Mouse (Mus musculus) forelimb bud, embryonic 11.5 days (tissue): Measurements from ENCODE around the gene Zfp64.
A peak's percentile ranks its signal among the peaks of the same experiment; 100 is the strongest.
"Not testable (repeated sequence)": the region's sequence is repeated elsewhere in the genome, so short reads cannot be mapped to it uniquely, and the experiment has no call there.

Experiments
- DNase-seq: peaks from one replicate; pipeline ENCODE4 v3.0.0-alpha.2; 2012; ENCODE audit warnings: low read depth, low spot score

Gene Zfp64

GRCm38 (mm10) chr2:168895531-168895930, 59.9 kb downstream of the Zfp64 start:
- DNase-seq, result no peak

DNA sequence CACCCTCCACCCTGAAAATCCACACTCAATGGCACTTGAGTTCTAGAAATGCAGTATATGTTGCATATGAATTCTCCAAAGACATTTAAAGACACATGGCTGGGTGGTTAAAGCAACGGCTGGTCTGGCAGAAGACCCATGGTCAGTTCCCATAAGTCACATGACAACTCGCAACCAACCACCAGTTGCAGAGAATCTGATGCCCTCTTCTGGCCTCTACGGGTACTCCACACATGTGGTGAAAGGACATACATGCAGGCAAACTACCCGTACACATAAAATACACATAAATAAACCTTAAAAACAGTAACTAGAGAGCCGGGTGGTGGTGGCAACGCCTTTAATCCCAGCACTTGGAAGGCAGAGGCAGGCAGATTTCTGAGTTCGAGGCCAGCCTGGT, 60.6 kb downstream of the Zfp64 start:
- DNase-seq, result no peak

DNA sequence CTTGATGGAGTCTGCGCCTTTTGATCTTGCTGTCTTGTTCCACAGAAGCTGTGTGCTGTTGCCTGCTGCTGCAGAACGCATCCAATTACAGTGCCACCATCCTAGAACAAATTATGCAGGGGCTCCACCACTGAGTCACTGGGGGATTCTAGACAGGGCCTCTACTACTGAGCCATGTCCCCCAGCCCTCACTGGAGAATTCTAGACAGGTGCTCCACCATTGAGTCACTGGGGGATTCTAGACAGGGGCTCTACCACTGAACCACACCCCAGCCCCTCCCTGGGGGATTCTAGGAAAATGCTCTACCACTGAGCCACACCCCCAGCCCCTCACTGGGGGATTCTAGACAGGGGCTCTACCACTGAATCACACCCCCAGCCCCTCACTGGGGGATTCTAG, 63.3 kb downstream of the Zfp64 start:
- no peak for DNase-seq

GRCm38 (mm10) chr2:168884641-168885040, 70.7 kb downstream of the Zfp64 start:
- no peak for DNase-seq

- no peak for DNase-seq
These were observed 72.4 kb downstream of the Zfp64 start for GRCm38 (mm10) chr2:168882997-168883396.

DNA sequence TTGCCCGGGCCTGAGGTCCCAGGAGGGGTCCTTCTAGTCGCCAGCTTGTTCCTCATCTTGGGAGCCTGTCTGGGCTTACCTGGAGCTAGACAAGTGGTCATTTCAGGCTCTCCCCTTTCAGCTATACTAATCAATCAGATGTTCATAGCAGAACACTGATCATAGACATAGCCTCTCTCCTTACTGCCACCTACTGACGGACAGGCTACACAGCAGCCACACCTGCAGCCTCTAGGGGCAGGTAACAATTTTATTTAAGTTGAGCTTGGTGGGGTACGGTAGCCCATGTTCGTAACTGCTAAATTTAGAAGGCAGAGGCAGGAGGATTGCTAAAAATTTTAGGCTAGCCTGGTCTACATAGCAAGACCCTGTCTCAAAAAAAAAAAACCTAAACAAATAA, 73.5 kb downstream of the Zfp64 start:
- DNase-seq, result no peak

DNA sequence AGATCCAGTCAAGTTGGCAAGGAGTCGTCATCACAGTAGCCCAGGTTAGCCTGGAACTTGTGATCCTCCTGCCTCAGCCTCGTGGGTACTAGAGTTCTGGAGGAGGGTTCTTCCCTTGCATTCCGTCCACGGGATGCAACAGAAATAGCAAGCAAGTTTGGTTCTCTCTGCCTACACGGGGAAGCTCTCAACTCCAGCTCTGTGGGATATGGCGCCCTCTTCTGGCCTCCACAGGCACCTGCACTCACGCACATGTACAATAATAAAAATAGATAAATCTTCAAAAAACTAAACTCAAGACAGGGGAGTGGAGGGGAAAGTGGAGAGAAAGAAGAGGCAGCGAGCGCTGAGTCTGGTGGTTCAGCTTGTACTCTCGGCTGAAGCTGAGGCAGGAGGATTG, 75.8 kb downstream of the Zfp64 start:
- no peak for DNase-seq

DNA sequence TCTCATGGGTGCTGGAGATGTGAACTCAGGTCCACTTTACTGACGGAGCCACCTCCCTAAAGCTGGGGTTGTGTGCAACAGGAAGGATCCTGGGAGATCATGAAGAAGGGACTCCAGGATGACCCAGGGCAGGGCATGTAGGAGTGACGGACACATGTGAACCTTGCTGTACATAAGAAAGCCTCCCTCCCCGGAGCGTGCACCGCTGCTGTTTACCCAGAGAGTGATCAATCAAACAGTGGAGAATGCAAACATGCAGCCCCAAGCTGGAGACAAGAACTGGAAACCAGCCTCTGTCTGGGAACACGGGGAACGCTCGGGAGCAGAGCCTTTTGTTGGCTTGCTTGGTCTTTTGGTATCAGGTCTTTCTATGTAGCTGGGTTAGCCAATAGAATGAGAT, 76.7 kb downstream of the Zfp64 start:
- DNase-seq, result no peak

DNA sequence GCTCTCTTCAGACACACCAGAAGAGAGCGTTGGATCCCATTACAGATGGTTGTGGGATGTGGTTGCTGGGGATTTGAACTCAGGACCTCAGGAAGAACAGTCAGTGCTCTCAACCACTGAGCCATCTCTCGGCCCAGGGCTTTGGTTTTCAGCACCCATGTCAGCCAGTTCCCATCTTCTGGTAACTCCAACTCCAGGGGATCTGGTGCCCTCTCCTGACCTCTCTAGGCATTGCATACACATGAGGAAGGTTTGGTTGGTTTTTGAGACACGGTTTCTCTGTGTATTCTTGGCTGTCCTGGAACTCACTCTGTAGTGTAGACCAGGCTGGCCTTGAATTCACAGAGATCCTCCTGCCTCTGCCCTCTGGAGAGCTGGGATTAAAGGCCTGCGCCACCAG, 77.2 kb downstream of the Zfp64 start:
- DNase-seq, result no peak

DNA sequence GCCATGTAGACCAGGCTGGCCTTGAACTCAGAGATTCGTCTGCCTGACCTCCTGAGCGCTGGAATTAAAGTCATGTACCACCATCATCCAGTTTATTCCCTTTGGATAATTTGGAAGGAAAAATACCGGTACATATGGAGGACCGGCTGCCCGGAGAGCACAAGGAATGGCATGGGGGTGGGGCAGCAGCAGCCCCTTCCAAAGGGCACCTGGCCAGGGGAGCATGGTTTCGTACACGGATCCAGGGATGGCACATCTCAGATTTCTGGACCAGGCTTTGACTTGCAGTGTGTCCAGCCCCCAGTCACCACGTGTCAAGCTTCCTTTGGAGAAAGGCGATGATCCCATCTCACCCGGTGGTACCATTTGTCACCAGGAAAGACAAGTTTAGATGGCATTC, 78.8 kb downstream of the Zfp64 start:
- no peak for DNase-seq

GRCm38 (mm10) chr2:168874498-168874897, 80.9 kb downstream of the Zfp64 start:
- DNase-seq, result peak; percentile 38

DNA sequence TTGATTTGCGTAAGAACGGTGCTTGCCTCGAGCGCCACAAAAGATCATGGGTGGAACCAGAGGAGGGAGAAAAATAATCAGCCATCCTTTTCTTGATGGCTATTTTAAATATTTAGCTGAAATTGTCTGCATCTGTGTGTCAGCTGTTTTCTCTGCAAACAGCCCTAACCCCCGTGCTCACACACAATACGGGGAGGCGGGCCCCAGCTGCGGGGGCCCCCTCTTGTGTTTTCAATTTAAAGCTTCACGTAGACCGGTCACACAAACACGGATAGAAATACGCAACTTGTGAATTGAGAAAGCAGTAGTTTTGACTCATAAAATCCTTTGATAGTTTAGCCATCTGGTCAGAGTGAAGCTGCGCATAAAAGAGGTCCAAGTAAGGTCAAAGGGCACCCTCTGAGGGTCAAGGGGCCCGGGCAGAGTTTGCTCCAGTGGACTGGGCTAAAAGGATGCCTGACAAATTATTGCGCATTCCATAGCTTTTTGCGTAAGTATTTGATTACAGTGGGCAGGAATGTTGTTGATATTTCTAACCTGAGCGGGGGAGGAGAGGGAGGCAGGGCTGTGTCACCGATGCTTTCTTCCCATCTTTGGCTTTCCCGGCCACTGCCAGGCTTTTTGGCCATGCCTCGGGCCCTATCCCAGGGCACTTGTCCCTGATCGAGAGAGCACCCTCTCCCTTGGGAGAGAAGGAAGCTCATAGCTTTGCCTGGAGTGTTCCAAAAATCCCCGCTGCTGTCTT, 83.4 kb downstream of the Zfp64 start:
- peak; percentile 46 for DNase-seq

DNA sequence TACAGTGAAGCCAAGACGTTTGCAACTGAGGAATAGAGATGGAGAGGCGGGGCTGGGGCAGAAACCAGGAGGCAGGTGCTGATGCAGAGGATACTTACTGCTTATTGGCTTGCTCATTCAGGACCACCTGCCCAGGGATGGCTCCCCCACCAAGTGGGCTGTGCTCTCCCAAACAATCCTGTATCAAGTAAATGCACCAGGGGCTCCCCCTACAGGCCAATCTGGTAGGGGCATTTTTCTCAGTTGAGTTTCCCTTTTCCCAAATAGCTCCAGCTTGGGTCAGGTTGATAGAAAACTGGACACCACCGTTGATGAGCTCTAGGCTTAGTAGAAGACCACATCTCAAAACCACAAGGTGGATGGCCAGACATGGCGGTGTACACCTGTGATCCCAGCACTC, 84.9 kb downstream of the Zfp64 start:
- DNase-seq, result no peak

DNA sequence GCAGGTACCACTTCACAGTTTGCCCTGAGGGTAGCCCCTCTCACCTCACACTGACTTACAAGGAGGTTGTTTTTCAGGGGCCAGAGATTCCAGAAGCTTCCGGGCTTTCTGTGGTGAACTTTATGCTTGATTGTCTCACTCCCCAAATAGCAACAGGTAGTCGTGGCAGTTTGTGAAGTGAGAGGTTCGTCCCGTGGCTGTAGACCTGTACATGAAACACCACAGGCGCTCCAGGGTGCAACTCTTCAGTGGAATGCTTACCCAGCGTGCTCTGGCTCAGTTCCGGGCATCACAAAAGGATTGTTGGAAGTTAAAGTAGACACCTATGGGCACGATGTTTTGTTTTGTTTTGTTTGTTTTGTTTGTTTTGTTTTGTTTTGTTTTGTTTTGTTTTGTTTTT, 88.4 kb downstream of the Zfp64 start:
- DNase-seq, result no peak

DNA sequence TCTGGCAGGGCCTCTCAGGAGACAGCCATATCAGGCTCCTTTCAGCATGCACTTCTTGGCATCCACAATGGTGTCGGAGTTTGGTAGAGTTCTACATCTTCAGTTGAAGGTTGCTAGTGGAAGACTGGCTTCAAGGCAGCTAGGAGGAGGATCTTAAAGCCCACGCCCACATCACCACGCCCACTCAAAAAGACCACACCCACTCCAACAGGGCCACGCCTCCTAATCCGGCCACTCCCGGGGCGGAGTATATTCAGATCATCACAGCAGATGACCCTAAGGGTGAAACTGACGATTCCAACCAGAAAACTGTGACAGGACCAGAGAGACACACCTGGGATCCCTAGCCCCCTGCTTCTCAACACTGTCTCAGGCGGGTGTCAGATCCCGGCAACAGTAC, 89.0 kb downstream of the Zfp64 start:
- DNase-seq, result no peak

- DNase-seq, result no peak
These were observed 90.5 kb downstream of the Zfp64 start for GRCm38 (mm10) chr2:168864905-168865304.

DNA sequence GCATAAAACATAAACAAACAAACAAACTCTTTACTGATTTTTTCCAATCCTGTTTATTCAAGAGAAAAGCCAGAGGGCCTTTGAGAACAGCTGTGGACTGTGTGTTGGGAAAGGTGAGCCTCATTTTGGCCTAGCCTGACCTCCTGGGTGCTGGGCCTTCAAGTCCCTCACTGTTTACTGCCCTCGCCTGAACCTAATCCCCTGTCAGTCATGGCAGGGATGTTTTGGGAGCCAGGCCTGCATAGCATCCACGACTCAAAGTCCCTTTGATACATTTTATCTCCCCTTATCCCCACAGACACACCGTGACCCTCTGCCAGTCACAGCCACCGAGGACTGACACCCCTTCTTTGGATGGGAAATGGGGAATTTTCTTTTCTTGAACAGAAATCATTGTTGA, 92.7 kb downstream of the Zfp64 start:
- DNase-seq, result no peak

DNA sequence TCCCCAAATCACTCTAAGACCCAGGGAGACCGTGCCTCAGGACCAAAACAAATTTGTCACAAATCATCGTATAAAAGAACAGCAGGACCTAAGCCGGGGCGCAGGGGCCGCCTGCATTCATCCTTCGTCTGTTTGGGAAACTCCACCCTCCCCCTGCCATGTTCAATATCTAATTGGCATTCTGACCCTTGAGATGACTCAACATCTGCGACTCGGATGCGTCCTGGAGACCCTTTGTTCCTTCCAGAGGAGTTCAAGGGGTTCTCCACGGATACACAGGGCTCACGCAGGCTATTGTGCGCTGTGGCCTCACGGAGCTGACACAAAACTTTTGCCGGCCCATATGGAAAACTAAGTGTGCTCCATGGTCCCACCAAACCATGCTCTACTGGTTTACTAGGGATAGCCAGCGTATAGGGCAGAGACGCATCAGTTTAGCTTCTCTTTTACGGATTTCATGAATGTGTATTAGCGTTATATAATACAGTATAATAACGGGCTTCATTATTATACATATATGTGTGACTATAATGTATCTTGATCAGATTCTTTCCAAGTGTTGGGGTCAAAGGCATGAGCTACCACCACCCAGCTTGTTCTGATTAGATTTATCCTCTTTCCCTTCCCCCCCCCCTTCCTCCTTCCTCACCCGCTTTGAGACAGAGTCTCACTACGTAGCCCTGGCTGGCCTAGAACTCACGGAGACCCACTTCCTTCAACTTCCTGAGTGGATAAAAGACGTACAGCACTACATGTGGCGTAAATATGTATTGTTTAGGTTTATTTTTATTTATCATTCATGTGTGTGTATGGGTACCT, 94.3 kb downstream of the Zfp64 start:
- DNase-seq, result no peak

DNA sequence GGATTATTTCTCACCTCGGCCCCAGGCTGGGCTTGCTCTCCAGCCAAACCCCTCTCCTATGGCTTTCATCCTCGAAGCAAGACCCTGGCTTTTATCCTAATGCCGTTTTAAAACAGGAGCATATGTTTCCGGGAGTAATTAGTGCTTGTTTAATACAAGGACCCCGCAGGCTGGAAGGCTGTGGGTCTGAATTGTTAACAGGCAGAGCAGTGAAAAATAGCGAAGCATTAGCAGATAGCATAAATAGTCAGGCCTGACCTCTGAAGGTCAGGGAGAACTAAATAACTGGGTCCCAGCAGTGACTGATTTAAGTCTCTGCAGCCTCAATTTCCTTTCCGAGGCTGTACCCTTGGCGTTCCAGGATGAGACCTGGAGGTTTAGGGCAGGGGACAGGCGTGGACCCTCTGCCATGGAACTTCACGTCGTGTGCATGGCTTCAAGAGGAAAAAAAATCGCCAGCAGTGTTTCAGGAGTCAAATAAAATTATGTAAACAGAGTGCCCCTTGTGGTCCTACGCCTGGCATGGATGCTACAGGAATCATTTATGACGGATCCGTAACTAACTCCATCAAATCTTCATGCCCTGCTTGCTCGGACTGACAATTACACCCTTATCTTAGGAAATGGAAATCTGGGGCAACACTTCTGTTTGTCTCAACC, 95.2 kb downstream of the Zfp64 start:
- DNase-seq, result peak; percentile 68

DNA sequence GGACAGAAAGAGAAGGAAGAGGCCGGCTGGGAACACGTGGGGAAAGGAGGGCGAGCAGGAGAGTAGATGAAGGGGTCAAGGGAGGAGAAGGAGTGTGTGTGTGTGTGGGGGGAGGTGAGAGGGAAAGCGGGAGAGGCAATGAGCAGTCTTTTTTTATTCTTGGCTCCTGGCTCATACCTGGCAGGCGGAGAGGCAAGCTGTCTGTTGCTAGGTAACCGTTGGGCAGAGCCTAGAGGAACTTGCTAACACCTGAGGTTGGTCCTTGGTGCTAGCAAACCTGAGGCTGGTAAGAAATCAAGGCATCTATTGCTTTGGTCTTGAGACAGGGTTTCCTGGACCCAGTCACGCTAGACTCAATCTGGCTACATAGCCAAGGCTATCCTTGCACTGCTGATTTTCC, 98.7 kb downstream of the Zfp64 start:
- no peak for DNase-seq

GRCm38 (mm10) chr2:168854777-168855176, 100.6 kb downstream of the Zfp64 start:
- DNase-seq, result no peak

GRCm38 (mm10) chr2:168853869-168854268, 101.5 kb downstream of the Zfp64 start:
- not testable (repeated sequence) for DNase-seq

GRCm38 (mm10) chr2:168851545-168851944, 103.8 kb downstream of the Zfp64 start:
- DNase-seq, result no peak
